Mouse (Mus musculus): ENCODE measurements around the gene Dap3.
"Not testable (repeated sequence)": the region's sequence is repeated elsewhere in the genome, so short reads cannot be mapped to it uniquely, and the experiment has no call there.

Gene Dap3

GRCm38 (mm10) chr3:88950576-88951326 lies at the start of gene Dap3, which contains the start of gene Ash1l:
Dap3 (minus strand) TSS chr3:88951181.
Ash1l (plus strand) TSS chr3:88950622.
- DNase-seq (ENCODE audit: low spot score) = peak; percentile 83

GRCm38 (mm10) chr3:88992793-88993192 lies 41.8 kb upstream of the Dap3 start:
- DNase-seq (ENCODE audit: low spot score) = no peak

- peak; percentile 68 for DNase-seq (ENCODE audit: low spot score)
Observed at GRCm38 (mm10) chr3:88983921-88984381, 33.0 kb upstream of the Dap3 start.

- DNase-seq (ENCODE audit: low spot score) = peak; percentile 94
Observed at GRCm38 (mm10) chr3:88981206-88982010, 30.4 kb upstream of the Dap3 start.

- no peak for DNase-seq (ENCODE audit: low spot score)
Observed at GRCm38 (mm10) chr3:88975012-88975411, 24.0 kb upstream of the Dap3 start.

- DNase-seq (ENCODE audit: low spot score) = not testable (repeated sequence)
Observed at GRCm38 (mm10) chr3:88963211-88963610, 12.2 kb upstream of the Dap3 start.

GRCm38 (mm10) chr3:88953736-88954135 lies 2.8 kb upstream of the Dap3 start:
- no peak for DNase-seq (ENCODE audit: low spot score)

GRCm38 (mm10) chr3:88953246-88953645 lies 2.3 kb upstream of the Dap3 start:
- no peak for DNase-seq (ENCODE audit: low spot score)

GRCm38 (mm10) chr3:88951327-88951800 lies 383 bp upstream of the Dap3 start:
- no peak for DNase-seq (ENCODE audit: low spot score)

- DNase-seq (ENCODE audit: low spot score) = peak; percentile 96
Observed at GRCm38 (mm10) chr3:88949786-88950575, 1.0 kb downstream of the Dap3 start.

- no peak for DNase-seq (ENCODE audit: low spot score)
Observed at GRCm38 (mm10) chr3:88944109-88944508, 6.9 kb downstream of the Dap3 start.

GRCm38 (mm10) chr3:88942316-88942880 lies 8.6 kb downstream of the Dap3 start:
- DNase-seq (ENCODE audit: low spot score) = no peak

- peak; percentile 75 for DNase-seq (ENCODE audit: low spot score)
Observed at GRCm38 (mm10) chr3:88939749-88940148, 11.2 kb downstream of the Dap3 start.

- DNase-seq (ENCODE audit: low spot score) = no peak
Observed at GRCm38 (mm10) chr3:88939071-88939470, 11.9 kb downstream of the Dap3 start.

- no peak for DNase-seq (ENCODE audit: low spot score)
Observed at GRCm38 (mm10) chr3:88929501-88929900, 21.5 kb downstream of the Dap3 start.

GRCm38 (mm10) chr3:88925651-88926050 lies 25.3 kb downstream of the Dap3 start:
- no peak for DNase-seq (ENCODE audit: low spot score)

- DNase-seq (ENCODE audit: low spot score) = no peak
Observed at GRCm38 (mm10) chr3:88923989-88924591, 26.9 kb downstream of the Dap3 start.

- DNase-seq (ENCODE audit: low spot score) = no peak
Observed at GRCm38 (mm10) chr3:88921411-88921810, 29.6 kb downstream of the Dap3 start.

- no peak for DNase-seq (ENCODE audit: low spot score)
Observed at GRCm38 (mm10) chr3:88918981-88919380, 32.0 kb downstream of the Dap3 start.

- no peak for DNase-seq (ENCODE audit: low spot score)
Observed at GRCm38 (mm10) chr3:88914384-88914810, 36.6 kb downstream of the Dap3 start.

Measured in adipocyte (in vitro differentiated cells).